Mouse (Mus musculus) ES-Bruce4 (cell line): ENCODE measurements around the gene Spred2.
"Not testable (repeated sequence)": the region's sequence is repeated elsewhere in the genome, so short reads cannot be mapped to it uniquely, and the experiment has no call there.

Experiments
- CTCF ChIP-seq: IDR thresholded peaks from one replicate; pipeline ENCODE4 v1.8.1; 2011; ENCODE audit warnings: low read depth, low read length
- EP300 ChIP-seq: IDR thresholded peaks from 2 replicates; pipeline ENCODE4 v1.6.1; 2011; ENCODE audit warnings: low read depth, low read length; ENCODE audit not compliant: insufficient read depth
- POLR2A ChIP-seq: IDR thresholded peaks from one replicate; pipeline ENCODE4 v1.8.1; 2011; ENCODE audit warnings: low read length; ENCODE audit not compliant: insufficient read depth

GRCm38 (mm10) chr11:20064086-20064485 lies 139.9 kb downstream of the Spred2 start:
- not testable (repeated sequence) for TF ChIP-seq CTCF, POLR2A, EP300
